Mouse (Mus musculus): ENCODE data around the gene Itgb3. TPM values are rescaled to one million over a fixed set of nuclear protein-coding genes. Genes with fewer than 3 reads are reported as not detected.

The Itgb3 gene
- total and polyA plus RNA-seq, 3 experiments = 0.87 to 19.2 (median 2.7) TPM

DNA sequence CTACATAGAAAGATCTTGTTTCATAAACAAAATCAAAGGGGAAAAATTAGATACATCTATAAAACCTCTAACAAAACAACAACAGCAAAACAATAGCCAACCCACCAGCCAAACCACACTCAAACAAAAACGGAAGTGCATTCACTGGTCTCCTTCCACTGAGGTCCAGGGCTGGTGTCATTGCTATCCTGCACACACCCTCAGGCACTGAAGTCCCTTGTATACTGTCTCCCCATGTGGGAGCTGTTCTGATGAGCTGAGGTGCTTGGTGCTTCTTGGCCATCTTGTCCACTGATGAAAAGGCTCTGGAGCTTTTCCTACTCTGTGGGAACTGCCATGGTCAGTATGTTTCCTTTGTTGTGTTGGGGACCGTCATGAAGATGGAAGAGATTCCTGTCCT lies 19.3 kb upstream of the Itgb3 start:
- ATAC-seq (ENCODE audit: extremely low read depth, insufficient number of reproducible peaks, low FRiP score, poor library complexity, severe bottlenecking) = no peak
- Histone ChIP-seq H3K9me3 (replicated peaks) (no peaks in the 10 kb centered on the region), H3K27me3 (ENCODE audit: insufficient read depth, low read length) (peaks cover 40% of the 10 kb centered on the region), H3K36me3 (replicated peaks) (no peaks in the 10 kb centered on the region), H3K4me1 (ENCODE audit: insufficient read depth, low read depth, low read length) (peaks cover 26% of the 10 kb centered on the region), H3K4me3 (ENCODE audit: low read depth, low read length) (no peak overlapping the region)
- TF ChIP-seq TAL1 (conservative IDR thresholded peaks at IDR 0.05; ENCODE audit: low read depth, low read length) = no peak
- TF ChIP-seq POLR2AphosphoS5 (IDR thresholded peaks at IDR 0.05; ENCODE audit: insufficient replicate concordance, low read depth, low read length) = no peak
- TF ChIP-seq GATA2 (IDR thresholded peaks at IDR 0.05; ENCODE audit: borderline replicate concordance, low read depth, low read length) = no peak
- TF ChIP-seq CTCF (IDR thresholded peaks at IDR 0.05; ENCODE audit: low read depth, low read length) = no peak
- no peak for TF ChIP-seq GATA1 (IDR thresholded peaks at IDR 0.05; ENCODE audit: borderline replicate concordance, low read length)
- DNase-seq (ENCODE audit: low spot score) = no peak

- TF ChIP-seq GATA2 (IDR thresholded peaks at IDR 0.05; ENCODE audit: borderline replicate concordance, low read depth, low read length) (no peak), CTCF (IDR thresholded peaks at IDR 0.05; ENCODE audit: low read depth, low read length) (no peak), GATA1 (IDR thresholded peaks at IDR 0.05; ENCODE audit: borderline replicate concordance, low read length) (no peak), TAL1 (conservative IDR thresholded peaks at IDR 0.05; ENCODE audit: low read depth, low read length) (no peak), POLR2AphosphoS5 (IDR thresholded peaks at IDR 0.05; ENCODE audit: insufficient replicate concordance, low read depth, low read length) (no peak)
- ATAC-seq (ENCODE audit: extremely low read depth, insufficient number of reproducible peaks, low FRiP score, poor library complexity, severe bottlenecking) (no peak), DNase-seq (ENCODE audit: low spot score) (no peak)
- Histone ChIP-seq H3K4me1 (ENCODE audit: insufficient read depth, low read depth, low read length) (peaks cover 26% of the 10 kb centered on the region), H3K27me3 (ENCODE audit: insufficient read depth, low read length) (peaks cover 37% of the 10 kb centered on the region), H3K4me3 (ENCODE audit: low read depth, low read length) (no peak overlapping the region), H3K36me3 (replicated peaks) (no peaks in the 10 kb centered on the region), H3K9me3 (replicated peaks) (no peaks in the 10 kb centered on the region)
Observed at GRCm38 (mm10) chr11:104589570-104589969, 18.2 kb upstream of the Itgb3 start.

DNA sequence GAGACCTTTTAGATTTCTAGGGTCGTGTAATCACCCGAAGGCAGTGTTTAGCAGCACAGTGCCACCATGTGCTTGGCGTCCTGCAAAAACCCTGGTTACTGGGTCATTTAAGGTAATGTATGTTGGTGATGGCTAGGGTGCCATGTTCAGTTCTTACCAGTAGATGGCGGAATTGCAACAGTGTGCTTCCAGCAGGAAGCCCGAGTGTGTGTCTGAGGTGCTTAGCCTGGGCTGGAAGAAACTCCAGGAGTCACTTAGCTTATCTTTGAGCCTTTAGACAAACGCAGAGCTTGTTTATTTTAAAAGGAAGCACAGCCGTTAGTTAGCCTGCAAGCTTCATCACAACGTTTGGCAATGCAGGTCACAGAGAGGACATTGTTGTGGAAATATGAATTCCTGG lies 17.7 kb upstream of the Itgb3 start:
- no peaks in the 10 kb centered on the region for H3K36me3 ChIP-seq (replicated peaks)
- peaks cover 38% of the 10 kb centered on the region for H3K27me3 ChIP-seq (ENCODE audit: insufficient read depth, low read length)
- H3K9me3 ChIP-seq (replicated peaks) = no peaks in the 10 kb centered on the region
- ATAC-seq (ENCODE audit: extremely low read depth, insufficient number of reproducible peaks, low FRiP score, poor library complexity, severe bottlenecking) = peak; percentile 62
- TF ChIP-seq TAL1 (conservative IDR thresholded peaks at IDR 0.05; ENCODE audit: low read depth, low read length) = no peak
- no peak for TF ChIP-seq POLR2AphosphoS5 (IDR thresholded peaks at IDR 0.05; ENCODE audit: insufficient replicate concordance, low read depth, low read length)
- TF ChIP-seq GATA1 (IDR thresholded peaks at IDR 0.05; ENCODE audit: borderline replicate concordance, low read length) = no peak
- peak; percentile 98 for TF ChIP-seq CTCF (IDR thresholded peaks at IDR 0.05; ENCODE audit: low read depth, low read length)
- TF ChIP-seq GATA2 (IDR thresholded peaks at IDR 0.05; ENCODE audit: borderline replicate concordance, low read depth, low read length) = no peak
- H3K4me3 ChIP-seq (ENCODE audit: low read depth, low read length) = no peak overlapping the region
- peaks cover 26% of the 10 kb centered on the region for H3K4me1 ChIP-seq (ENCODE audit: insufficient read depth, low read depth, low read length)
- peak; percentile 58 for DNase-seq (ENCODE audit: low spot score)

- DNase-seq (ENCODE audit: low spot score) (no peak), ATAC-seq (ENCODE audit: extremely low read depth, insufficient number of reproducible peaks, low FRiP score, poor library complexity, severe bottlenecking) (no peak)
- Histone ChIP-seq H3K27me3 (ENCODE audit: insufficient read depth, low read length) (peaks cover 41% of the 10 kb centered on the region), H3K36me3 (replicated peaks) (no peaks in the 10 kb centered on the region), H3K9me3 (replicated peaks) (no peaks in the 10 kb centered on the region), H3K4me1 (ENCODE audit: insufficient read depth, low read depth, low read length) (peaks cover 36% of the 10 kb centered on the region), H3K4me3 (ENCODE audit: low read depth, low read length) (no peak overlapping the region)
- no peak for TF ChIP-seq CTCF (IDR thresholded peaks at IDR 0.05; ENCODE audit: low read depth, low read length)
- no peak for TF ChIP-seq GATA1 (IDR thresholded peaks at IDR 0.05; ENCODE audit: borderline replicate concordance, low read length)
- no peak for TF ChIP-seq POLR2AphosphoS5 (IDR thresholded peaks at IDR 0.05; ENCODE audit: insufficient replicate concordance, low read depth, low read length)
- TF ChIP-seq TAL1 (conservative IDR thresholded peaks at IDR 0.05; ENCODE audit: low read depth, low read length) = no peak
- TF ChIP-seq GATA2 (IDR thresholded peaks at IDR 0.05; ENCODE audit: borderline replicate concordance, low read depth, low read length) = no peak
Observed at GRCm38 (mm10) chr11:104592066-104592835, 15.5 kb upstream of the Itgb3 start.

GRCm38 (mm10) chr11:104596365-104596764 lies 11.4 kb upstream of the Itgb3 start:
- Histone ChIP-seq H3K4me1 (ENCODE audit: insufficient read depth, low read depth, low read length) (peaks cover 22% of the 10 kb centered on the region), H3K27me3 (ENCODE audit: insufficient read depth, low read length) (peaks cover 58% of the 10 kb centered on the region), H3K36me3 (replicated peaks) (no peaks in the 10 kb centered on the region), H3K9me3 (replicated peaks) (no peaks in the 10 kb centered on the region), H3K4me3 (ENCODE audit: low read depth, low read length) (no peak overlapping the region)
- DNase-seq (ENCODE audit: low spot score) (no peak), ATAC-seq (ENCODE audit: extremely low read depth, insufficient number of reproducible peaks, low FRiP score, poor library complexity, severe bottlenecking) (no peak)
- TF ChIP-seq GATA2 (IDR thresholded peaks at IDR 0.05; ENCODE audit: borderline replicate concordance, low read depth, low read length) (no peak), GATA1 (IDR thresholded peaks at IDR 0.05; ENCODE audit: borderline replicate concordance, low read length) (no peak), POLR2AphosphoS5 (IDR thresholded peaks at IDR 0.05; ENCODE audit: insufficient replicate concordance, low read depth, low read length) (no peak), TAL1 (conservative IDR thresholded peaks at IDR 0.05; ENCODE audit: low read depth, low read length) (no peak), CTCF (IDR thresholded peaks at IDR 0.05; ENCODE audit: low read depth, low read length) (no peak)

DNA sequence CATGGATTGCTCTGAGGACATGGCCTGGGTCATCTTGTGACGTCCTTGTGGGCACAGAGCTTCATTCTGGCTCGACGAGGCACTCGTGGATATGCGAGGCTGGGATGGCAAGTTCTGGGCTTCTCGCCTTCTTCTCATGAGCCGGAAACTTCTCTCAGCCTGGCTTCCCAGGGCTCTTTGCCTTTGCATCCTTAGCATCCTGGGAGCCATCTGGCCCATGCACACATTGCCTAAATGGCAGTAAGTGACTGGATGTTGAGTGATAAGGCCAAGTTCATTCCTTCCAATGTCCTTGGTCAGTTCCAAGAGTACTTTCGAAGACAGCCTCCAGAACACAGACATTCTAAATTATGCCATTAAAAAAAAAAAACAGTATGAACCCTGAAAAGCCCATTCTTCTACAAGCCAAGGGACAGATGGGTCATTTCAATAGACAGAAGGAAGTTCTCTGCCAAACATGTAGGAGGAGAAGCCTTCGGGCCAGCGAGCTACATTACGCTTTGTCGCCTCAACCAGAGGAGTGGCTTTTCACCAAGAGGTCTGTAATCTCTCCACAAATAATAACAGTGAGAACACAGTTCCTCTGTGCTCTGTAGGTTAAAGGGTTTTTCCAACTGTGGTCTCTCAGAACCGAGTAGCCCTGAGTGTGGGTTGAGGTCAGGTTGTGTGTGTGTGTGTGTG lies 8.4 kb upstream of the Itgb3 start:
- no peaks in the 10 kb centered on the region for H3K9me3 ChIP-seq (replicated peaks)
- TF ChIP-seq GATA2 (IDR thresholded peaks at IDR 0.05; ENCODE audit: borderline replicate concordance, low read depth, low read length) (no peak), TAL1 (conservative IDR thresholded peaks at IDR 0.05; ENCODE audit: low read depth, low read length) (no peak), POLR2AphosphoS5 (IDR thresholded peaks at IDR 0.05; ENCODE audit: insufficient replicate concordance, low read depth, low read length) (no peak), CTCF (IDR thresholded peaks at IDR 0.05; ENCODE audit: low read depth, low read length) (no peak), GATA1 (IDR thresholded peaks at IDR 0.05; ENCODE audit: borderline replicate concordance, low read length) (no peak)
- peaks cover 58% of the 10 kb centered on the region for H3K27me3 ChIP-seq (ENCODE audit: insufficient read depth, low read length)
- DNase-seq (ENCODE audit: low spot score) (no peak), ATAC-seq (ENCODE audit: extremely low read depth, insufficient number of reproducible peaks, low FRiP score, poor library complexity, severe bottlenecking) (no peak)
- no peak overlapping the region for H3K4me3 ChIP-seq (ENCODE audit: low read depth, low read length)
- H3K4me1 ChIP-seq (ENCODE audit: insufficient read depth, low read depth, low read length) = peaks cover 16% of the 10 kb centered on the region
- no peaks in the 10 kb centered on the region for H3K36me3 ChIP-seq (replicated peaks)
